Mouse (Mus musculus) left cerebral cortex, postnatal 14 days (tissue): ENCODE data around the gene Olfr221. TPM values are rescaled to one million over a fixed set of nuclear protein-coding genes. Genes with fewer than 3 reads are reported as not detected.

Source experiments
- DNase-seq, 2 experiments: peaks; one replicate each; pipeline ENCODE4 v3.0.0; 2021 to 2022; ENCODE audit warnings: low spot score in 2 of 2, mixed read lengths in 1 of 2
- intact Hi-C: fragments of 180-260 bp; cut with DNase I; formaldehyde crosslinking; loops from one replicate; pipeline ENCODE4 v1.15.1; 2025
- total RNA-seq, 2 experiments: library from RNA; stranded (reverse); gene quantifications; 2 replicates each; pipeline ENCODE4 v1.2.3; 2021

Gene Olfr221
- total RNA-seq, 2 experiments from 2014 or later = not detected

DNA sequence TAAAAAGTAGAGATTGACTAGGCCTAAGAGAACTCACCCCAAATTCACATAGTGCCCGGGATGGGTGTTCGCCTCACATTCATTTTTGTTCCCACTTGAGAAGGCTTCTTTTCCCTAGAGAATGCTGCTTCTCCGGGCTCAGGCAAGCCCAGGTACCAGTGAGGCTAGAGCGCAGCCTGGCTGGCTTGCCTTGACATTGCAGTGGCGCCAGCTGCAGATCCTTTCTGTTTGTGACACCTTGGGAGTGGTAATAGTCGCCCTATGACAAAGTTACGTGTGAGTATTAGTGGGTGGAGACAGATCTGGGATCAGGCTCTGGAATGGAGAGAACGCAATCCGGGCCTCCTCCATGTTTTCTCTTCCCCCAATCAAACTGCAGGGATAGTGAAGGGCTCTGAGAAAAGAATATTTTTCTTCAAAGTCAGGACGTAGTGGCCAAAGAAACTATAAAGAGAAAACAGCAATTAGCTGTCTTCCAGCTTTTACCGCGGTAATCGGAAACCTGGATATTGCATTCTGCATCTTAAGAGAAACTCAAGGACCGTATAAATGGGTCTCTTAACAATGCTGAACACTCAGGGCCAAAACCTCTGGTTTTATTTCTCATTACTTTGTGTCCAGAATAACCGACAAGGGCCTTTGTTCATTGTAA, 21.6 kb downstream of the Olfr221 start, which contains the start of gene Zfp219:
Zfp219 (minus strand) TSS at position 248 of the 652 bp plus-strand sequence.
- intact Hi-C loops = loop anchor here (5.0 kb wide), 2 partner anchors 82 to 118 kb away; partner anchors contain the start of gene Hnrnpc
- peak; percentile 72 to 83 for DNase-seq

DNA sequence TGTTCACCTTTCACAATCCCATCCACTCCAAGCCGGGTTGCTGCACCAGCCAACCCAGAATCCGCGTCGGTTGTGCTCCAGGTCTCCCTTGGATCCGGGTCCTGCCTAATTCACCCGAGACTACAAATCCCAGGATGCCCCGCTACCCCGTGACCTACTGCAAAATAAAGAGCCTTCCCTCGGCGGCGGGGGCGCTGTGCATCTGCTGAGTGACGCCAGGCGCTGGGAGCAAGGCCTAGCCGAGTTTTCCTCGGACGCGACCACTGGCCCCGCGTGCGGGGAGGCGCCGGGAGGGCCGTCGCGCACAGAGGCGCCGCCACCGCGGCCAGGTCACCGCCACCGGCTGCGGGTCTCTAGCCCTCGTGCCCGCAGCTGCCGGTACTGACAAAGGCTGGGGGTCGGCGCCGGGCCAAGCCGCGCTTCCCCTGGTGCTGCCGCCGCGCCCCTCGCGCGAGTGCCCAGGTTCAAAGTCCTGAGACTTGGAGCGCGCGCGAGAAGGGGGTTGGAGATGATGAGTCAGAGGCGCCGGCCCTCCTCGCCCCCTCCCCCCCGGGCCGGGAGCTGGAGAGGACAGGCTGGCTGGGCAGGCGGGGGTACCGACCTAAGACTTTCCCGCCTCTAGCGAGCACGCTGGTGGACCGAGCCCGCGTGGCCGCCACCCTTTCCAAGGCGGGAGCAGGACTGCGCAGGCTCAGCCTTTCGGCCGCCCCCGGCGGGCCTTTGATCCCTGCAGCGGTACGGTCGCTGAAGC, 22.5 kb downstream of the Olfr221 start:
- intact Hi-C loops = loop anchor here (5.0 kb wide), 2 partner anchors 83 to 117 kb away; partner anchors contain the start of gene Hnrnpc
- peak; percentile 99 for DNase-seq

DNA sequence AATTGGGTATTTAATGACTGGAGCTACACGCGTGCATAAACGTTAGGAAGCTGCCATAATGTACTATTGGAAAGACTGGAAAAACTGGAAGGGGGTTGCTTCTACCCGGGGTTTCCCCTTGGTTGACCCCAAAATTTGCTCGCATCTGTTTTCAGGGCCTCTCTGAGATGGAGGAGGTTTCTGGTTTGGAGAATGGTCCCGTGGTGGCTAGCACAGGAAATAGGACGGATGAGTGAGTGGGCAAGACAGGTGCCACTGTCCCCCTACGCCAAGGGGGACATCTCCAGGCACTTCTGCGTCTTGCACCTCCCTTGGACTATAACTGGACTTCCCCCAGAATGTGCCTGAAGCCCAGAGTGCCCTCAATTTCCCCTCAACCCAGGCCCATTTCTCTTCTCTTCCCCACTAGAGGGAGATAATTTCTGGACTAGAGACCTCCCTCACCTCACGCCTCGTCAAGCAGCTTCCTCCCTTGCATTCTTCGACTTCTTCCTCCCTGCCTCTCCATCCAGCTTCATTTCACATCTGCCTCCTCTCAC, 23.1 kb downstream of the Olfr221 start:
- intact Hi-C loops = no loop called here

DNA sequence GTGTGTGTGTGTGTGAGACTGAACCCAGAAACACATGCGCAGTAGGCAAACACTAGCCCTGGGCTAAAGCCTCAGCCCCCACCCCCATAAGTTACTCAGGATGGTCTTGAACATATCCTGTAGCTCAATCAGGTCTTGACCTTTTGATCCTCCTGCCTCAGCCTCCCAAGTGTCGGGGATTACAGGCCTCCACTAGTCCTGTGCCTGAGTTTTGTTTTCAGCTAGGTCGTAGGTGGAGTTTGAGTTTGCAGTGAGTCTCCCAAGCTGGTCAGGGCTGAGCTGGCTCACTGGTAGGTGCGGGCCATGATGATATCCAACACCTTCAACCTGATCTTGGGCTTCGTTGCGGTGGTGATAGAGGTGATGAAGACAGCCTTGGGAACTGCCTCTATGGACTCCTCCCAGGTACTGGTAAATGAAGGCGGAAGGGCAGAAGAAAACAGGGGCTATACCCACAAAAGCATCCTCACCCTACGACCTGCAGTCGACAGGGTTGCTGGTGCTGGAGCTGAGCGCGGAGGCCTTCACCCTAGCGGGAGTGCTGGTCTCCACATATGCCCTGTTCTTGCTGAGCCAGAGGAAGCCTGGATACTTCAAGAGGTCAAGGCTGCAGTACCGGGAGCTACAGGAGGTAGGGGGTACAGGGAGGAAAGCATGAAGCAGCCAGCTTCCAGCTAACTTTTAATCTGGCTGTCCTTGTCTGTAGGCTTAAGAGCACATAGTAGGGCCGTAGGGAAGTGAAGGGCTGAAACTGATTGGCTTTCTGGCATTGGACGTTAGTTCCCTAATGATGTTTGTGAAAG, 23.8 kb downstream of the Olfr221 start:
- no peak for DNase-seq
- intact Hi-C loops = no loop called here

More for the DNA sequence above, 23.1 kb downstream of the Olfr221 start:
- no peak for DNase-seq

DNA sequence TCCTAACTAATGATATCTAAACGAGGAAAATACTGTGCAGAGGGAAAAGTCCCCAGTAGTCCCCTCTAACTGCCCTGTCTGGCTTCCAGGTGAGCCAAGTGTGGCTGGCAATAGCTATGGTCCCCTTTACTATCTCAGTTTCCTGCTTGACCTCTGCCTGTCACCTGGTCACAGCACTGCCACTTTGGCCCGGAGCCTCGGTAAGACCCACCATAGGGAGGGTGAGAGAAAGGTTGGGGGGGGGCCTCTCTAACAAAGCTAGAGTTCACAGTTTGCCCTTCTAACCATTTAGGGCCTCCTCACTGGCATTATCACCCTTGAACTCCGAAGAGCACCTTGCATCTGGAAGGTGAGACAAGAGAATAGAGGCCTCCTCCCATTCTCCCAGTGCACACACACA, 24.6 kb downstream of the Olfr221 start:
- intact Hi-C loops = no loop called here
- DNase-seq = no peak

DNA sequence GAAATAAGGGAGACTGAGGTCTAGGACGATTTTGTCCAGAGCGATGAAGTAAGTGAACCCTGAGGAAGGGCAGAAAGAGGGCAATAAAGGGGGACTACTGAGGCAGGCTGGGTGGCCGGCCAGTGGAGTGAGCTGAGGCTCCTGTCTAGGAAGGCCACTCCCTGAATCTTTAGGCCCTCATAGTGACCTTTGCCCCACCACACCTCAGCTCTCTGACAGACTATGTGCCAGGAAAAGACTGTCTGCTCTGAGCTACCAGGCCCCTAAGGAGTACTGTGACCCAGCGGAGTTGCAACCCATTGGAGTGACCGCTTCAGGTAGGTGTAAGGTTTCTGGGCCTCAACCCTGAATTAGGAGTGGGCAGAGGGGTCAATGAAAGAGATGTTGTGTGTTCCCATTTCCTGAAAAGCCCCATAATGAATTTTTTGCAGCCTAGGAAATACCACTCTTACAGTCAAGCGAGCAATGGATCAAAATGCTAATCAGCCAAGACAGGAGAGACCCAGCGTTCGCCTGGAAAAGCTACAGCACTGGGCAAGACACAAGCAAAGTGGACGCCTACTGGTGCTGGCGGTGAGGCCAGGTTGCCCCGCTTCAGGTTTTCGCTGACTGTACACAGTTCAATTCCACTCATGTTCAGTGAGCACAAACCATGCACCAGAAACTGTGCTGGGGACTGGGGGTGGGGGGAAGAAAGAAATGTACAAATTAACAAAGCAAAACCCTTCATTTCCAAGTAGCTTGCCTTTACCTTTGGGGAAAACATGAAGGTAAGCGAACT, 25.4 kb downstream of the Olfr221 start:
- intact Hi-C loops = no loop called here
- DNase-seq = no peak

DNA sequence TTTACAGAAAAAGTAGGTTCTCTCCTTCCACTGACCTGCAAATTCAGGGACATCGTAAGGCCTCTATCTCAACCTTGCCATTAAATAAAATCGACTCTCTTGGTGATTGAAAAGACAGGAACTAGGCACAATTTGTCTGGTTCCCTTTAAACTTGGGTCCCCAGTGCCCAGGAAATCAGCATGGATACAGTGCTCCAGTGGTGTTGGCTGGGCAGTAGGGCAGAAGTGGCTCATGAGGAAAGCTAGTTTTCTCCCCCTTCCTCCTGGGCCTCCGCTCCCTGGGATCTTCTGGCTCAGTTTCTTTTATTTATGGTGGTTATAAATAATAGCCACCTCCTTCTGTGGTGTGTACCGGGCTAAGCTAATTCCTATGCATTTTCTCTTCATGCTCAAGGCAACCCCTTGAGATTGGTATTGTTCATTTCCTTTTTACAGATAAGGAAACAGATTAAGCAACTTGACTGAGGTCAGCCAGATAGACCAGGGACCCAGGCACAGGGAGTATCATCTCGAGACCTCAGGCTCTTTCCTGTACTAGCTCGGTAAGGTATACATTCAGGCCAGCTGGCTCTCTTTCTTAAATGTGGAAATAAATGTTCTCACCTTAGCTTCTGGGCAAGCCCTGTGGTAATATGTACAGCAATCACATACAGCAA, 26.7 kb downstream of the Olfr221 start, which contains the start of gene Tmem253:
Tmem253 (plus strand) TSS at position 214 of the 656 bp plus-strand sequence.
- intact Hi-C loops = no loop called here
- DNase-seq = no peak

DNA sequence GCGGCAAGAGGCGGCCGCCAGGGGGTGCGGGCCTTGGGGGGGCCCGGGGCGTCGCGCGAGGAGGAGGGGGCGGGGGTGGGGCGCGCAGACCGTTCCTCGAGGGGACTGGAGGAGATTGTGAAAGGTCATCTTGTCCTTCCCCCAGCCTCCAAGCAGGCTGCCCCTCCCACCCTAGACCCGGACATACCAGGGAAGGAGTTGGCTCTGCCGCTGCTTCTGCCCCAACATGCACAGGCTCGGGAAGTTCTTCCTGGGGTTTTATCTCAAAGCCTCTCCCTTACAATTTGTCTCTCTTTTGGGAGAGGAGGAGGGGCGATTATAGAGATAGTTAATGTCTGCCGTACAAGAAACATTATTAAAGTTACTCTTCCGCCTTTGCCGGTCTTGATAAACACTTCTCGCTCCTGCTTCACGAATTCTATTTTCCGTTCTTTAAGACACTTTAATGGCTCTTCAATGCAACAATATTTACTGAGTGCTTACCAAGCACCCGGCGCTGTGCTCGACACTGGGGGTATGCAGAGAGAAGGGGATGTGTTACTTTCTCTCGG, 27.4 kb downstream of the Olfr221 start:
- no peak for DNase-seq
- intact Hi-C loops = no loop called here

DNA sequence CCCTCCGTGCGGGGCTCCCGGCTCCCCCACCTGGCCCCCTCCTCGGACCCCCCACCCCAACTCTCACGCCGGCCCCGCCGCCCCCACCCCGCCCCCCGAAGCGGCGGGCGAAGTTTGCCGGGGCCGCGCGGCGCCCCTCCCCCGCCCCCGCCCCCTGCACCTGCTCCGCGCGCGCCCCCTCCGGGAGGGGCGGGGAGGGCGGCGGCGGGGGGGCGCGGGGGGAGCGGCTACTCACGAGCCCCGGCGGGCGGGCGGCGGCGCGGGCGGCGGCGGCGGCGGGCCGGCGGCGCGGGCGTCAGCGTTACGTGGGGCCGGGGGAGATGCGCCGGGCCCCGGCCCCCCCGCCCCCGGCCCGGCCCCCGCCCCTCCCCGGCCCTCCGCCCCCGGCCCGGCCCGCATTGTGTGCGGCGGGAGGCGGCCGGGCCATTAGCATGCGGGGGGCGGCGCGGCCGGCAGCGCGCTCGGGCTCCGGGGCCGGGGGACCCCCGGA, 27.9 kb downstream of the Olfr221 start:
- intact Hi-C loops = no loop called here
- DNase-seq = no peak

DNA sequence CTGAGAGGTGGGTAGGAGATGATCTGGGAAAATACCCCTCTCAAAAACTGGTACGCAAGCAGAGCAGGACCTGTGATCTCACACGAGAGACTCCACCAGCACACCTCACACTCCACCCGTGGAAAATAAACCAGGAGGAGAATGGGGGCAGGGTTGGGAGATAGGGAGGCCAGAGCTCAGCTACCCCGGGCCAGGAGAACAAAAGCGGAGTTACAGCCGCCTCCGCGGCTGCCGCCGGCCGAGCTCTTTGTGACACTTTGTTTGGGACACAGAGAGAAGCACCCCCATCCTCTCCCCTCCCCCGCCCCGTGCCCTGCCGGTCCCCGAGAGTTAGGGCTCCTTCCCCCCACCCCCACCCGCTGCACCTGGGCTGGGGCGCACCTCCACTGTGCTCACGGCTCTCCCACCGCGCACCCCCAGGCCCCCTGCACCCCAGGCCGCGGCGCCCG, 28.5 kb downstream of the Olfr221 start:
- no peak for DNase-seq
- intact Hi-C loops = no loop called here

DNA sequence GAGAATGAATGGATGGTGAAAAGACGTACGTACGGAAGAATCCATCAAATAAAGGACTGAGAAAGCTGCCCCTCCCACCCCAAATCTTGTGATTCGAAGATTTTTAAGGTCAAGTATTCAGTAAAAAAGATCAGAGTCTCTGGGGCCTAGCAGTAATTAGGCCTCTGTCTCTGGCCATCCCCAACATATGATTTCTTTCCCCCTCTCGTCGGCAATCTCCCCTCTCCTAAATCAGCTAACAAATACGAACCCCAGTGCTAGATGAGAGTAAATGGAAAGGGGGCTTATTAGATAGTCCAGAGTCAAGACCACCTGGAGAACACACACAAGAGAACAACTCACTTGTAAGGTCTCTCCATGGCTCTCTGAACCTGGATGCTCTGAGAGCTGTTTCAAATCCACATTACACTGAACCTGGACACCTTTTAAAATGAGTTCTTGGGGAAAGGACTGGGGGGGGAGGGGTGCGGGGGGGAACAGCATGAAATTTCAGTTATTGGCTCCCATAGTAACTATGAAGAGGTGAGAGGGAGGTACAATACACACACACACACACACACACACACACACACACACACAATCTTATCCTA, 29.1 kb downstream of the Olfr221 start:
- no peak for DNase-seq
- intact Hi-C loops = no loop called here

DNA sequence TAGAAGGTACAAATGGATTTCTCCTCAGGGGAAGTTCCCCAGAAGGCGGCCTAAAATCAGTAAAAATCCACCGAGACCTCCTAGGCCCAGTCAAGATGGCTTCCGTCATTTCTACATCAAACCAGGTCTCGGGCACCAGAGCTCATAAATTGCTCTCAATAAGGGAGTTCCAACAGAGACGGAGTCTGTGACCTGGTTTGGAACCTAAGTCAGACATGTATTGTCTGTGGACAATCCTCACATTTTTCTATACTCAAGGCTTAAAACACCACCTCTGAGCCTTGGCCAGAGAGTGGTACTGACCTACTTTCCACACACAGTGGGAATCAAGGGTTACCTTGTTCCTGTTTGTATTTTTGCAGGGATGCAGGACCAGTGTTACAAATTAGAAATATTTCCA, 29.7 kb downstream of the Olfr221 start:
- intact Hi-C loops = no loop called here
- no peak for DNase-seq

DNA sequence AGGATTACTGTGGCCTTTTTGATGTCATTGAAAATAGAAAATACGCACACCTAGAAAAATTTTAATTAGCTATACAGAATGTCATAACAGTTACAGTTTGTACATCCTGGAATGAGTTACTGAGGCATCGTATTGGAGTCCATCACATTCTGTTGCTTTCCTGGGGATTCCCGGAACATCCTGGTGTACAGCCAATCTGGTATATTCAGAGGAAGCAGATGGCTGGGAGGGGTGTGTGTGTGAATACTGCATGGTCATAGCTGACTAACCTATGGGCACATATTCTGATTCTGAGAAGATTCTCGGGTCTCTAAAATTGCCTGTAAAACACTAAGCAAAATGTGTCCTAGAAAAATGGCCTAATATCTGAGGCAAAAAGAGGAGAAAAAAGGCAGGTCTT, 30.2 kb downstream of the Olfr221 start:
- intact Hi-C loops = no loop called here
- peak; percentile 79 to 89 for DNase-seq

DNA sequence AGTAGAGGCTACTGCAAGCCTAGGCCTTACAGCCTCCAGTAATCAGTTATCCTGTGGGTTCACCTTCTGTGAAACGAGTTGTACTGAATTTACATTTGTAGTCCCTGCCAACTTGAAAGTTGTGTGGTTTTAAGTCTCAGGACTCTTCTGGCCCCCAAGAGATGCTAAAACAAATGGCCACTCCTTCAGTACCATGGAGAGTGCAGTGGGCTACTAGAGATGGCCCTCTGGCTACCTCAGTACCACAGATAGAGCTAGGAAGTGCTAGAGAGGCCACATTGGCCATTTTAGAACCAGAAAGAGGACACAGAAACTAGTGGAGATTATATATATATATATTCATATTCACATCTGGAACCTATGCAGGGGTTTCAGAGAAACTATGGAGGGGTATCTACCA, 30.6 kb downstream of the Olfr221 start:
- intact Hi-C loops = no loop called here
- no peak for DNase-seq

DNA sequence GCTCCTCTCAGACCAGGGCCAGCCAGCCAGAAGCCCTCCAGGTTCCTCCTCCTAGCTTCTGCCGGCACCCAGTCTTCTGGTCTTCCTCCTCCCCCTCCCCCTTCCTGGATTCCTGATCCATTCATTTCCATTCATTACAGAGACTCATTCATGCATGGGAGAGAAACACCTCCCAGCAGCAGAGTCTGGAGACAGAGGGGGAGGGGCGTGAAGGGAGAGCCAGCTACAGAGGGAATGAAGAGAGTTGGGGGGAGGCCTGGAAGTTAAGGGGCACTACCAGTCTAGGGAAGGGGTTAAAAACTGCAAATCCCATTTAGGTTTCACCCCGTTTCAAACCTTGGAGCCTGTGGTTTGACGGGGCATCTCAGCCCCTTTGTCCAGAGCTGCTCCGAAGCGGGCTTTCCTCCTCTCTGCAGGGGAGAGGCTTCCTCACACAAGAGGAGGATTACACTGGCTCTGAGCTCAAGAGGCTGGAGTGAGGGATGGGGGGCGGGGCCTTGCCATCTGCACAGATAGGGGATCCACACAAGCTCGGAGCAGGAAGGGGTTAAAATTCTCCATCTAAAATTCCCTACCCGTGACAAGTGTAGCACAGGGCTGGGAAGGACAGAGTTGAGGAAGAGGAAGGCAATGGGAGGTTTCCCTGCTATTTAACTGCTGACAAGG, 31.7 kb downstream of the Olfr221 start:
- DNase-seq = peak; percentile 68 to 81
- intact Hi-C loops = no loop called here

DNA sequence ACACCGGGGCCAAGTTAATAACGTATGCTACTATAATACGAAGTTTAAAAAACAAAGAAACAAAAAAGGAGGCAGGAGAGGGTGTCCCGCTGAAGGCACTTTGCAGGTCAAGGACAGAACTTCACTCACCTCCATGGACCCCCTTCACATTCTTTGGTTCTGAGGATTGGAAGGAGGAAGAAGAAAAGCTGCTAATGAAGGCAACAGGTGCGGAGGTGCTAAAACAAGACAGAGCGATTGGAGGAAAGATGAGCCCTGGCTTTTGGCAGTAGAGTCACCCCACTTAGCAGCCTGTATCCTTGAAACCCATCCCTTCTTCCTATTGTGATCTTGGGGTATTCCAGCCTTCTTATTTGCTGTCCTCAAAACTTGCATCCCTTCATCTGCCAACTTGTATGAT, 32.4 kb downstream of the Olfr221 start:
- intact Hi-C loops = loop anchor here (5.0 kb wide), 1 partner anchor 108 kb away; no protein-coding TSS in a partner anchor

DNA sequence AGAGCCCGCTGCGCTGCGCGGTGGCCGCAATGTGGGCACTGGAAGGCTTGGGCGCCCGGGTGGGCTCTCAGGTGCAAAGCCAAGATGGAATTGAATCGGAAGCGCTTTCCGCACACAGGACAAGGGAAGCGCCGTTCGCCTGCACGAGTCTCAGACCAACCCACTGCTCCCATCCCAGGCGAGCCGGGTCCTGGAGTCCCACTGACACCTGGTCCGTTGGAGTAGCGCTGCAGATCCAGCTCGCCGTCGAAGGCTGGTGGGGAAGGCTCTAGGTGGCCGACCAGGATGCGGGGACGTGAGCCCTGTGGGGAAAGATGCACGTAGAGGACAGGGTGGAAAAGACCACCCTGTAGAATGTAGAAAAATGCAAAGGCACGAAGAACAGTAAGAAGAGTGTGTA, 32.9 kb downstream of the Olfr221 start:
- no peak for DNase-seq
- intact Hi-C loops = loop anchor here (5.0 kb wide), 1 partner anchor 107 kb away; no protein-coding TSS in a partner anchor

More for the DNA sequence above, 32.4 kb downstream of the Olfr221 start:
- DNase-seq = no peak
